Mouse (Mus musculus): Measurements from ENCODE around the gene Rpl23a. TPM values are rescaled to one million over a fixed set of nuclear protein-coding genes. Genes with fewer than 3 reads are reported as not detected.
A peak's percentile ranks its signal among the peaks of the same experiment; 100 is the strongest.
"Not testable (repeated sequence)": the region's sequence is repeated elsewhere in the genome, so short reads cannot be mapped to it uniquely, and the experiment has no call there.

The Rpl23a gene
- total and polyA plus RNA-seq, 3 experiments = 1,695 to 2,502 (median 2,130) TPM

- Histone ChIP-seq H3K27me3 (ENCODE audit: insufficient read depth, low read length) (peaks cover 69% of the 10 kb centered on the region), H3K9me3 (replicated peaks) (0 out of 2 replicates have a peak, but pooled peaks cover 4% of the 10 kb centered on the region), H3K36me3 (replicated peaks) (no peaks in the 10 kb centered on the region), H3K4me1 (ENCODE audit: insufficient read depth, low read depth, low read length) (peaks cover 32% of the 10 kb centered on the region), H3K4me3 (ENCODE audit: low read depth, low read length) (peak within 1 kb of the TSS; percentile 65; the same call in 1 of the 2 replicates)
- no peak for TF ChIP-seq TAL1 (conservative IDR thresholded peaks at IDR 0.05; ENCODE audit: low read depth, low read length)
- TF ChIP-seq GATA2 (IDR thresholded peaks at IDR 0.05; ENCODE audit: borderline replicate concordance, low read depth, low read length) = no peak
- TF ChIP-seq POLR2AphosphoS5 (IDR thresholded peaks at IDR 0.05; ENCODE audit: insufficient replicate concordance, low read depth, low read length) = no peak
- no peak for TF ChIP-seq GATA1 (IDR thresholded peaks at IDR 0.05; ENCODE audit: borderline replicate concordance, low read length)
- no peak for TF ChIP-seq CTCF (IDR thresholded peaks at IDR 0.05; ENCODE audit: low read depth, low read length)
- ATAC-seq (ENCODE audit: extremely low read depth, insufficient number of reproducible peaks, low FRiP score, poor library complexity, severe bottlenecking) (no peak), DNase-seq (ENCODE audit: low spot score) (no peak)
These were observed 5.2 kb upstream of the Rpl23a start, which contains the start of gene Rab34 for GRCm38 (mm10) chr11:78188331-78189233. Gene Rab34, plus strand, starts transcription at chr11:78188430.

GRCm38 (mm10) chr11:78184702-78185101, 1.3 kb upstream of the Rpl23a start:
- DNase-seq (ENCODE audit: low spot score); H3K9me3 ChIP-seq (replicated peaks); H3K4me3 ChIP-seq (ENCODE audit: low read depth, low read length); ATAC-seq (ENCODE audit: extremely low read depth, insufficient number of reproducible peaks, low FRiP score, poor library complexity, severe bottlenecking): not testable (repeated sequence)
- peaks cover 30% of the 10 kb centered on the region for H3K36me3 ChIP-seq (replicated peaks)
- peaks cover 35% of the 10 kb centered on the region for H3K27me3 ChIP-seq (ENCODE audit: insufficient read depth, low read length)
- H3K4me1 ChIP-seq (ENCODE audit: insufficient read depth, low read depth, low read length) = peaks cover 49% of the 10 kb centered on the region

- Histone ChIP-seq H3K4me1 (ENCODE audit: insufficient read depth, low read depth, low read length) (peaks cover 49% of the 10 kb centered on the region), H3K9me3 (replicated peaks) (no peaks in the 10 kb centered on the region), H3K36me3 (replicated peaks) (peaks cover 37% of the 10 kb centered on the region), H3K4me3 (ENCODE audit: low read depth, low read length) (peak overlapping the region; percentile 95), H3K27me3 (ENCODE audit: insufficient read depth, low read length) (peaks cover 27% of the 10 kb centered on the region)
- no peak for TF ChIP-seq TAL1 (conservative IDR thresholded peaks at IDR 0.05; ENCODE audit: low read depth, low read length)
- TF ChIP-seq CTCF (IDR thresholded peaks at IDR 0.05; ENCODE audit: low read depth, low read length) = no peak
- no peak for TF ChIP-seq GATA2 (IDR thresholded peaks at IDR 0.05; ENCODE audit: borderline replicate concordance, low read depth, low read length)
- TF ChIP-seq GATA1 (IDR thresholded peaks at IDR 0.05; ENCODE audit: borderline replicate concordance, low read length) = no peak
- no peak for TF ChIP-seq POLR2AphosphoS5 (IDR thresholded peaks at IDR 0.05; ENCODE audit: insufficient replicate concordance, low read depth, low read length)
- no peak for ATAC-seq (ENCODE audit: extremely low read depth, insufficient number of reproducible peaks, low FRiP score, poor library complexity, severe bottlenecking)
- DNase-seq (ENCODE audit: low spot score) = no peak
These were observed 615 bp upstream of the Rpl23a start for GRCm38 (mm10) chr11:78183884-78184514.

- DNase-seq (ENCODE audit: low spot score) = no peak
- peaks cover 53% of the 10 kb centered on the region for H3K4me1 ChIP-seq (ENCODE audit: insufficient read depth, low read depth, low read length)
- ATAC-seq (ENCODE audit: extremely low read depth, insufficient number of reproducible peaks, low FRiP score, poor library complexity, severe bottlenecking) = no peak
- peaks cover 12% of the 10 kb centered on the region for H3K27me3 ChIP-seq (ENCODE audit: insufficient read depth, low read length)
- no peaks in the 10 kb centered on the region for H3K9me3 ChIP-seq (replicated peaks)
- peaks cover 41% of the 10 kb centered on the region for H3K36me3 ChIP-seq (replicated peaks)
- H3K4me3 ChIP-seq (ENCODE audit: low read depth, low read length) = peak overlapping the region; percentile 95
- TF ChIP-seq POLR2AphosphoS5 (IDR thresholded peaks at IDR 0.05; ENCODE audit: insufficient replicate concordance, low read depth, low read length) (no peak), GATA2 (IDR thresholded peaks at IDR 0.05; ENCODE audit: borderline replicate concordance, low read depth, low read length) (no peak), TAL1 (conservative IDR thresholded peaks at IDR 0.05; ENCODE audit: low read depth, low read length) (no peak), GATA1 (IDR thresholded peaks at IDR 0.05; ENCODE audit: borderline replicate concordance, low read length) (no peak), CTCF (IDR thresholded peaks at IDR 0.05; ENCODE audit: low read depth, low read length) (no peak)
These were observed 934 bp downstream of the Rpl23a start for GRCm38 (mm10) chr11:78182450-78182849.

GRCm38 (mm10) chr11:78181830-78182357, 1.5 kb downstream of the Rpl23a start:
- Histone ChIP-seq H3K9me3 (replicated peaks) (no peaks in the 10 kb centered on the region), H3K36me3 (replicated peaks) (peaks cover 41% of the 10 kb centered on the region), H3K4me3 (ENCODE audit: low read depth, low read length) (peak overlapping the region; percentile 95), H3K4me1 (ENCODE audit: insufficient read depth, low read depth, low read length) (peaks cover 58% of the 10 kb centered on the region), H3K27me3 (ENCODE audit: insufficient read depth, low read length) (peaks cover 7% of the 10 kb centered on the region)
- no peak for ATAC-seq (ENCODE audit: extremely low read depth, insufficient number of reproducible peaks, low FRiP score, poor library complexity, severe bottlenecking)
- TF ChIP-seq CTCF (IDR thresholded peaks at IDR 0.05; ENCODE audit: low read depth, low read length) (no peak), POLR2AphosphoS5 (IDR thresholded peaks at IDR 0.05; ENCODE audit: insufficient replicate concordance, low read depth, low read length) (no peak), TAL1 (conservative IDR thresholded peaks at IDR 0.05; ENCODE audit: low read depth, low read length) (no peak), GATA1 (IDR thresholded peaks at IDR 0.05; ENCODE audit: borderline replicate concordance, low read length) (no peak), GATA2 (IDR thresholded peaks at IDR 0.05; ENCODE audit: borderline replicate concordance, low read depth, low read length) (no peak)
- DNase-seq (ENCODE audit: low spot score) = no peak

GRCm38 (mm10) chr11:78180081-78180761, 3.2 kb downstream of the Rpl23a start:
- H3K36me3 ChIP-seq (replicated peaks) = peaks cover 41% of the 10 kb centered on the region
- H3K4me3 ChIP-seq (ENCODE audit: low read depth, low read length) = peak overlapping the region; percentile 89
- no peaks in the 10 kb centered on the region for H3K9me3 ChIP-seq (replicated peaks)
- peaks cover 69% of the 10 kb centered on the region for H3K4me1 ChIP-seq (ENCODE audit: insufficient read depth, low read depth, low read length)
- H3K27me3 ChIP-seq (ENCODE audit: insufficient read depth, low read length) = no peaks in the 10 kb centered on the region
- ATAC-seq (ENCODE audit: extremely low read depth, insufficient number of reproducible peaks, low FRiP score, poor library complexity, severe bottlenecking) (no peak), DNase-seq (ENCODE audit: low spot score) (no peak)
- TF ChIP-seq GATA2 (IDR thresholded peaks at IDR 0.05; ENCODE audit: borderline replicate concordance, low read depth, low read length) (no peak), CTCF (IDR thresholded peaks at IDR 0.05; ENCODE audit: low read depth, low read length) (no peak), POLR2AphosphoS5 (IDR thresholded peaks at IDR 0.05; ENCODE audit: insufficient replicate concordance, low read depth, low read length) (no peak), TAL1 (conservative IDR thresholded peaks at IDR 0.05; ENCODE audit: low read depth, low read length) (no peak), GATA1 (IDR thresholded peaks at IDR 0.05; ENCODE audit: borderline replicate concordance, low read length) (no peak)
